Mouse (Mus musculus): ENCODE data around the gene Pxylp1.
"Not testable (repeated sequence)": the region's sequence is repeated elsewhere in the genome, so short reads cannot be mapped to it uniquely, and the experiment has no call there.

Gene Pxylp1

GRCm38 (mm10) chr9:96892546-96892945, at the start of gene Pxylp1:
Gene Pxylp1, minus strand, starts transcription at chr9:96892669.
- DNase-seq (ENCODE audit: low spot score in 2 of 2), result no peak

GRCm38 (mm10) chr9:96938887-96939286, 46.4 kb upstream of the Pxylp1 start:
- no peak for DNase-seq (ENCODE audit: low spot score in 2 of 2)

GRCm38 (mm10) chr9:96936427-96936826, 44.0 kb upstream of the Pxylp1 start:
- not testable (repeated sequence) for DNase-seq (ENCODE audit: low spot score in 2 of 2)

- peak; percentile 58 to 67 for DNase-seq (ENCODE audit: low spot score in 2 of 2)
These were observed 43.3 kb upstream of the Pxylp1 start for GRCm38 (mm10) chr9:96935556-96936300.

GRCm38 (mm10) chr9:96934816-96935215, 42.3 kb upstream of the Pxylp1 start:
- DNase-seq (ENCODE audit: low spot score in 2 of 2), result no peak

- no peak for DNase-seq (ENCODE audit: low spot score in 2 of 2)
These were observed 40.3 kb upstream of the Pxylp1 start for GRCm38 (mm10) chr9:96932751-96933150.

GRCm38 (mm10) chr9:96923577-96924316, 31.3 kb upstream of the Pxylp1 start:
- DNase-seq (ENCODE audit: low spot score in 2 of 2), result no peak

GRCm38 (mm10) chr9:96923119-96923518, 30.6 kb upstream of the Pxylp1 start:
- DNase-seq (ENCODE audit: low spot score in 2 of 2), result no peak

GRCm38 (mm10) chr9:96916620-96917538, 24.4 kb upstream of the Pxylp1 start:
- DNase-seq (ENCODE audit: low spot score in 2 of 2), result peak; percentile 93 to 99

GRCm38 (mm10) chr9:96916076-96916475, 23.6 kb upstream of the Pxylp1 start:
- no peak for DNase-seq (ENCODE audit: low spot score in 2 of 2)

GRCm38 (mm10) chr9:96914851-96915250, 22.4 kb upstream of the Pxylp1 start:
- DNase-seq (ENCODE audit: low spot score in 2 of 2), result no peak

GRCm38 (mm10) chr9:96914005-96914404, 21.5 kb upstream of the Pxylp1 start:
- DNase-seq (ENCODE audit: low spot score in 2 of 2), result no peak

- DNase-seq (ENCODE audit: low spot score in 2 of 2), result no peak
These were observed 17.0 kb upstream of the Pxylp1 start for GRCm38 (mm10) chr9:96909503-96909902.

- DNase-seq (ENCODE audit: low spot score in 2 of 2), result no peak
These were observed 16.3 kb upstream of the Pxylp1 start for GRCm38 (mm10) chr9:96908737-96909136.

GRCm38 (mm10) chr9:96904360-96905355, 12.2 kb upstream of the Pxylp1 start:
- no peak for DNase-seq (ENCODE audit: low spot score in 2 of 2)

- DNase-seq (ENCODE audit: low spot score in 2 of 2), result no peak
These were observed 7.2 kb upstream of the Pxylp1 start for GRCm38 (mm10) chr9:96899717-96900116.

- no peak for DNase-seq (ENCODE audit: low spot score in 2 of 2)
These were observed 6.5 kb upstream of the Pxylp1 start for GRCm38 (mm10) chr9:96899004-96899403.

- no peak for DNase-seq (ENCODE audit: low spot score in 2 of 2)
These were observed 4.2 kb upstream of the Pxylp1 start for GRCm38 (mm10) chr9:96896690-96897089.

GRCm38 (mm10) chr9:96893582-96893981, 1.1 kb upstream of the Pxylp1 start:
- DNase-seq (ENCODE audit: low spot score in 2 of 2), result no peak
